In genomic region chr2:181519201-181519600, GRCm38 (mm10) we compare ENCODE assay signal across 8 mouse cellular contexts. TPM values are rescaled to one million over a fixed set of nuclear protein-coding genes. Genes with fewer than 3 reads are reported as not detected.
DNase-seq lines count a peak whose midpoint lies in the region; ATAC-seq and TF ChIP-seq lines count a peak whose summit lies in the region.

No protein-coding gene starts in this region.

- H3K4me2 ChIP-seq in neural tube, embryonic 12.5 days (replicated peaks), result peak overlapping the region; percentile 62

- no peak for TF ChIP-seq POLR2A in kidney, adult 2 months (IDR thresholded peaks at IDR 0.05; ENCODE audit: low read depth, low read length)

- no peaks in the 10 kb centered on the region for H3K27me3 ChIP-seq in kidney, adult 2 months (replicated peaks; ENCODE audit: control insufficient read depth, insufficient read depth, low read length)
- no peaks in the 10 kb centered on the region for H3K27me3 ChIP-seq in neural tube, embryonic 12.5 days (replicated peaks)

- no peak for ATAC-seq in neural tube, embryonic 12.5 days (ENCODE audit: low FRiP score, low read depth)

- DNase-seq in kidney, adult 2 months, result no peak
- no peak for DNase-seq in kidney, postnatal 25 days
- DNase-seq in c-Kit-positive CD71-positive TER-119-positive erythroid progenitor cells, embryonic 14.5 days (ENCODE audit: low spot score), result peak; percentile 23
- DNase-seq in induced T-regulatory cell, adult 2 months (ENCODE audit: low read depth), result peak; percentile 30
- no peak for DNase-seq in cerebellum, adult 9-11 months
- no peak for DNase-seq in left cerebral cortex, postnatal 4 days
- no peak for DNase-seq in layer of hippocampus, adult 8-10 months (ENCODE audit: low spot score in 2 of 2)

- peaks cover 2% of the 10 kb centered on the region; the same call in 1 of the 2 replicates for H3K36me3 ChIP-seq in kidney, adult 2 months (ENCODE audit: control insufficient read depth, insufficient read depth, low read length)
- peaks cover 29% of the 10 kb centered on the region for H3K36me3 ChIP-seq in neural tube, embryonic 12.5 days

- WGBS in kidney, adult 2 months, result 48% methylated on average over 3 of the region's 3 CpGs
- WGBS in neural tube, embryonic 12.5 days, result 77% methylated on average over 3 of the region's 3 CpGs

- peak overlapping the region; percentile 63; the same call in 1 of the 2 replicates for H3K27ac ChIP-seq in kidney, adult 2 months (ENCODE audit: insufficient read depth, low read depth, low read length)
- H3K27ac ChIP-seq in neural tube, embryonic 12.5 days, result peak overlapping the region; percentile 98

- H3K9me3 ChIP-seq in neural tube, embryonic 12.5 days, result no peaks in the 10 kb centered on the region

- peak overlapping the region; percentile 26; the same call in 1 of the 2 replicates for H3K4me3 ChIP-seq in kidney, adult 2 months (ENCODE audit: insufficient read depth, low read depth, low read length)
- peak overlapping the region; percentile 96; the same call in 1 of the 2 replicates for H3K4me3 ChIP-seq in neural tube, embryonic 12.5 days

- peak overlapping the region; percentile 92 for H3K9ac ChIP-seq in neural tube, embryonic 12.5 days

- TF ChIP-seq CTCF in kidney, adult 2 months (conservative IDR thresholded peaks at IDR 0.05; ENCODE audit: insufficient read depth, insufficient read length, low read depth, low read length), result no peak

- peaks cover 15% of the 10 kb centered on the region for H3K4me1 ChIP-seq in kidney, adult 2 months (ENCODE audit: control insufficient read depth, insufficient read depth, low read length)
- peaks cover 24% of the 10 kb centered on the region for H3K4me1 ChIP-seq in neural tube, embryonic 12.5 days

- intact Hi-C loops in left cerebral cortex, postnatal 4 days (cut with DNase I), result no loop called here

RNA-seq across cellular contexts. Expression of gene Dnajc5, which starts 1.1 kb away (rescaled TPM):
- 55.5 and 65.1 TPM in 2 replicates for polyA plus RNA-seq in kidney, adult 2 months (2012; rRNA removed)
- polyA plus RNA-seq in neural tube, embryonic 12.5 days (2016; fragmentation: Nextera tagmentation; extraction: Ambion mirVana), result 141 and 147 TPM in 2 replicates
- 100 to 1,000 TPM; 288 to 305 TPM for total RNA-seq in left cerebral cortex, postnatal 4 days (2021)
- total RNA-seq in layer of hippocampus, adult 8-10 months (2022), result 100 to 1,000 TPM; 243 to 289 (median 265) TPM

RNA-seq across cellular contexts. Expression of gene Tpd52l2, which starts 22.3 kb away (rescaled TPM):
- polyA plus RNA-seq in kidney, adult 2 months (2012; rRNA removed), result 35.2 and 41.5 TPM in 2 replicates
- polyA plus RNA-seq in neural tube, embryonic 12.5 days (2016; fragmentation: Nextera tagmentation; extraction: Ambion mirVana), result 127 and 130 TPM in 2 replicates
- total RNA-seq in left cerebral cortex, postnatal 4 days (2021), result 10 to 100 TPM; 69.7 to 73.5 TPM
- total RNA-seq in layer of hippocampus, adult 8-10 months (2022), result 10 to 100 TPM; 66.3 to 83.4 (median 80.6) TPM

RNA-seq across cellular contexts. Expression of gene Abhd16b, which starts 26.2 kb away (rescaled TPM):
- not detected in 2 replicates for polyA plus RNA-seq in kidney, adult 2 months (2012; rRNA removed)
- polyA plus RNA-seq in neural tube, embryonic 12.5 days (2016; fragmentation: Nextera tagmentation; extraction: Ambion mirVana), result 0.14 TPM in 1 of 2 replicates, not detected in the other
- not detected for total RNA-seq in left cerebral cortex, postnatal 4 days (2021)
- total RNA-seq in layer of hippocampus, adult 8-10 months (2022), result not detected

RNA-seq across cellular contexts. Expression of gene Zbtb46, which starts 60.0 kb away (rescaled TPM):
- 7.7 and 8.0 TPM in 2 replicates for polyA plus RNA-seq in kidney, adult 2 months (2012; rRNA removed)
- polyA plus RNA-seq in neural tube, embryonic 12.5 days (2016; fragmentation: Nextera tagmentation; extraction: Ambion mirVana), result 26.8 and 27.2 TPM in 2 replicates
- 10 to 100 TPM; 16.6 to 16.8 TPM for total RNA-seq in left cerebral cortex, postnatal 4 days (2021)
- 10 to 100 TPM in 1 of 4 experiments, 1 to 10 TPM in 3; 7.9 to 10.4 (median 9.3) TPM for total RNA-seq in layer of hippocampus, adult 8-10 months (2022)

Comparison
In these comparisons a context has a peak if more than half of its experiments do, and no peak if none do; other contexts are left out.
1. DNase-seq: peak in c-Kit-positive CD71-positive TER-119-positive erythroid progenitor cells, embryonic 14.5 days (single experiment) and induced T-regulatory cell, adult 2 months (single experiment); none in kidney, adult 2 months (single experiment), kidney, postnatal 25 days (0 of 2), cerebellum, adult 9-11 months (single experiment), left cerebral cortex, postnatal 4 days (single experiment) and layer of hippocampus, adult 8-10 months (0 of 2).